Mouse (Mus musculus) 3134 (cell line): ENCODE results near the gene Stxbp2.
A peak's percentile ranks its signal among the peaks of the same experiment; 100 is the strongest.

Experiments used
- DNase-seq: peaks from one replicate; pipeline ENCODE4 v3.0.0-alpha.2; 2011; ENCODE audit warnings: low spot score; ENCODE audit not compliant: insufficient read length; ENCODE audit errors: extremely low read depth

Stxbp2 gene

DNA sequence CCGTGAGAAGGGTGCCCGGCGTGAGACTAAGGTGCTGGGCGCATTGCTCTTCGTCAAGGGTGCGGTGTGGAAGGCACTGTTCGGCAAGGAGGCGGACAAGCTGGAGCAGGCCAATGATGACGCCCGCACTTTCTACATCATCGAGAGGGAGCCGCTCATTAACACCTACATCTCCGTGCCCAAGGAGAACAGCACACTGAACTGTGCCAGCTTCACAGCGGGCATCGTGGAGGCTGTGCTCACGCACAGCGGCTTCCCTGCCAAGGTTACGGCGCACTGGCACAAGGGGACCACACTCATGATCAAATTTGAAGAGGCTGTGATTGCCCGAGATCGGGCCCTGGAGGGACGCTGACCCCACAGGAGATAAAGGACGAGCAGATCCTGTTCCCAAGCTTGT, 48.5 kb downstream of the Stxbp2 start:
- DNase-seq: peak; percentile 15

- DNase-seq: no peak
Observed at GRCm38 (mm10) chr8:3679656-3680055, 48.9 kb downstream of the Stxbp2 start.

GRCm38 (mm10) chr8:3682435-3682834, 51.7 kb downstream of the Stxbp2 start:
- no peak for DNase-seq

DNA sequence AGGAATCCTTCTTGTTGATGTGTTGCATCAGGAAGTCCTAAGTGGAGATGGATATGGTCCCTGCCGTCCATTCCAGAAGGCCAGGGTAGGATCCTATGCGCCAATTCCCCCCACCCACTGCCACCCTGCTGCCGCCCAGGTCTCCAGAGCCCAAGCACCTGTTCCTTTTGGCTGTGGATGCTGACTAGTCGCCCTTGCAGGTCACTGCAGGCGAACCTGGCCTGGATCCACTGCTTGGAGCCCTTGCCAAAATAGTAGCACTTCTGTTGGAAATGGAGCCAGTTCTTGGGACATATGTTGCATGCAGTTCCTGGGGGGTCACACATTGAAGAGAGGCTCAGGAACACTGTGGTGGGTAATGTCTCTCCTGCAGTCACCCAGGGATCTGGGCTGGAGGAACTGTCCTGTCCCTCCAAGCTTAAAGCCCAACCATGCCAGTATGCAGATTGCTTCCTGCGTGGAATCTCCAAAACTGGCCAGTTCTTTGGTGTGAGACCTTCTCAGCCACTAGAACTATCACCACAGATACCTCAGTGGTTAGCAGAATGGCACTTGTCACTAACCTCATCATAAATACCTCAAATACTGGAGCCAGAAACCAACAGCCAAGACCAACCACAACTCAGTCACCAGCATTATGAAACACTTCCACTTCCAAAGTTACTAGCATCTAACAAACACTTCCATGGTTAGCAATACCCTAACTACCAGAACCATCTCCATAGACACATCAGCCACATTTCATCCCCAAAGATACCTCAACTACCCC, 52.8 kb downstream of the Stxbp2 start:
- DNase-seq: peak; percentile 37

DNA sequence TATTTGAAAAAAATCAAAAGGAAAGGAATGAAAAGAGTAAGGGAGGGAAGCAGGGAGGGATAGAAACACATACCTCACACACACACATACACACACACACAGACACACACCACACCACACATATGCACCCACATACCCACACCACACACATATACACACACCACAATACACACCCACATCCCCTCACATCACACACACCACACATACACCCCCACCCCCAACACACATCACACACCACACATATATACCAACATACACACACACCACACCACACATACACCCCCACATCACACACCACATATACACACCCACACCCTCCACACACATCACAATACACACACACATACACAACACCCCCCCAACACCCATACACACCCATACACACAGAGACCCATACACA, 53.8 kb downstream of the Stxbp2 start:
- no peak for DNase-seq

DNA sequence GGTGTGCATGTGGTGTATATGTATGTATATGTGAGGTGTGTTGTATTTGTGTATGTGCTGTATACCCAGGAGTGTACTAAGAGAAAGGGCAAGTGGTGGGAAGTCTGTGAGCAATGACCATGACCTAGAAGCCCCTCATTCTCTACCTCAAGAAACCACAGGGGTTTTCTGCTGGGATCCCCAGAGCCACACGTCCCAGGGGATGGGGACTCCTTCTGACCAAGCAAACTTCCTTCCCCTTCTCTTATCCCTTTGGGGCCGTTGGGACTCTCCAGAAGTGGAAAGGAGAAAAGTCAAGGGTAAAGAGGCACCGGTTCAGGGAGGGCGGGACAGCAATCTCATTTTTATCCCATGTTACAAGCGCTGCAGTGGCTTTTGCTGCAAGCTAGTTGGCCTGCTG, 54.7 kb downstream of the Stxbp2 start:
- no peak for DNase-seq

- no peak for DNase-seq
Observed at GRCm38 (mm10) chr8:3687537-3687936, 56.8 kb downstream of the Stxbp2 start.

DNA sequence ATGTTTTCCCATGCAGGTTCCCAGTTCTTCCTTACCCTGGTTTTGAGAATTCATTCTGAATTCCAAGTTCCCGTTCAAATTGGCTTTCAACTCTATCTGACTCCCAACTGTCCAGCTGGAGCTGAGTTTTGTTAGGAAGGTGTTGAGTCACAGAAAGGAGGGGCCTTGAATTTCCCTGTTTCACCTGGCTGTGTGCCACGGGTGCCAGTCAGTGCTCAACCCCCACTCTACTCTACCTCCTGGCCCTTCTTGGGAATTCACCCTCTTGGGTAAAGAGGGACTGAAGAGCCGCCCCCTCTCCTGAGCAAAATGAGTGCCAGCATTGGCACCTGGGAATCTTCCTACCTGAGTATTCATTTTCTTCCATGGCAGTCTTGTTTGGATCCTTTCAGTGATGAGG, 60.0 kb downstream of the Stxbp2 start:
- no peak for DNase-seq
